Mouse (Mus musculus) liver, embryonic 16.5 days (tissue): ENCODE measurements at regions not wholly inside any gene's neighbourhood (a gene's known extent, or its start where the extent isn't known, plus 50 kb on each side); places are given as distances from the start of the nearest gene placed in this dataset.

Source experiments
- ATAC-seq: fragments of 200-750 bp; cut with Nextera tagmentation; 2 replicates; pipeline ENCODE4 v1.8.0; 2017; ENCODE audit warnings: low read depth, mild to moderate bottlenecking, moderate number of reproducible peaks, moderate library complexity
- H3K27ac ChIP-seq: fragments of 300-500 bp; sonication (generic); 2 replicates; pipeline ENCODE4 v1.5.1; 2014; ENCODE audit warnings: mild to moderate bottlenecking, low read length
- H3K27me3 ChIP-seq: fragments of 300-500 bp; sonication (generic); 2 replicates; pipeline ENCODE4 v1.6.1; 2014; ENCODE audit warnings: low read depth, low read length, mixed read lengths; ENCODE audit not compliant: control insufficient read depth, insufficient read depth
- H3K36me3 ChIP-seq: fragments of 300-500 bp; sonication (generic); 2 replicates; pipeline ENCODE4 v1.6.1; 2014; ENCODE audit warnings: mild to moderate bottlenecking; ENCODE audit not compliant: control insufficient read depth, insufficient read depth
- H3K4me1 ChIP-seq: fragments of 300-500 bp; sonication (generic); 2 replicates; pipeline ENCODE4 v1.6.1; 2014; ENCODE audit warnings: low read depth, low read length, mixed read lengths; ENCODE audit not compliant: control insufficient read depth
- H3K4me2 ChIP-seq: fragments of 300-500 bp; sonication (generic); 2 replicates; pipeline ENCODE4 v1.6.1; 2014; ENCODE audit warnings: low read depth, low read length, mixed read lengths
- H3K4me3 ChIP-seq: fragments of 300-500 bp; sonication (generic); 2 replicates; pipeline ENCODE4 v1.5.1; 2014; ENCODE audit warnings: low read depth, mild to moderate bottlenecking, low read length
- H3K9ac ChIP-seq: fragments of 300-500 bp; sonication (generic); 2 replicates; pipeline ENCODE4 v1.6.1; 2014; ENCODE audit warnings: low read depth, low read length
- H3K9me3 ChIP-seq: fragments of 300-500 bp; sonication (generic); replicated peaks from 2 replicates; pipeline ENCODE4 v1.6.1; 2016; ENCODE audit warnings: low read length; ENCODE audit not compliant: control insufficient read depth
- WGBS: fragments of 180-500 bp; shearing (Covaris S2); extraction: QIAGEN DNeasy Blood & Tissue Kit; methylation state at CpG from one replicate; pipeline ENCODE4 v1.1.7; 2014; ENCODE audit not compliant: insufficient replicate concordance; 5-methylcytosine and 5-hydroxymethylcytosine counted together

GRCm38 (mm10) chr15:61157543-61157942 lies 234.7 kb upstream of the A1bg start:
- H3K27ac ChIP-seq, result no peak overlapping the region
- no peaks in the 10 kb centered on the region; the same call in 1 of the 2 replicates for H3K4me1 ChIP-seq
- no peaks in the 10 kb centered on the region for H3K36me3 ChIP-seq
- 6% methylated on average over 13 of the region's 13 CpGs for WGBS
- no peak overlapping the region for H3K4me2 ChIP-seq
- H3K9ac ChIP-seq, result no peak overlapping the region
- no peak for ATAC-seq
- no peak overlapping the region for H3K4me3 ChIP-seq
- H3K9me3 ChIP-seq, result no peaks in the 10 kb centered on the region
- H3K27me3 ChIP-seq, result no peaks in the 10 kb centered on the region

GRCm38 (mm10) chr15:61155530-61155929 lies 232.7 kb upstream of the A1bg start:
- no peaks in the 10 kb centered on the region for H3K9me3 ChIP-seq
- no peak for ATAC-seq
- H3K4me3 ChIP-seq, result no peak overlapping the region
- no peaks in the 10 kb centered on the region; the same call in 1 of the 2 replicates for H3K4me1 ChIP-seq
- H3K36me3 ChIP-seq, result no peaks in the 10 kb centered on the region
- no peaks in the 10 kb centered on the region for H3K27me3 ChIP-seq
- no peak overlapping the region for H3K9ac ChIP-seq
- H3K27ac ChIP-seq, result no peak overlapping the region
- no peak overlapping the region for H3K4me2 ChIP-seq
- WGBS, result 53% methylated on average over 7 of the region's 7 CpGs

- ATAC-seq, result no peak
- 59% methylated on average over 12 of the region's 12 CpGs for WGBS
- Histone ChIP-seq H3K4me2 (no peak overlapping the region), H3K4me1 (no peaks in the 10 kb centered on the region; the same call in 1 of the 2 replicates), H3K36me3 (no peaks in the 10 kb centered on the region), H3K27me3 (no peaks in the 10 kb centered on the region), H3K4me3 (no peak overlapping the region), H3K9ac (no peak overlapping the region), H3K27ac (no peak overlapping the region), H3K9me3 (no peaks in the 10 kb centered on the region)
Observed at GRCm38 (mm10) chr15:61154166-61154565, 231.4 kb upstream of the A1bg start.

- no peaks in the 10 kb centered on the region for H3K36me3 ChIP-seq
- no peak overlapping the region for H3K4me3 ChIP-seq
- no peaks in the 10 kb centered on the region for H3K9me3 ChIP-seq
- H3K4me2 ChIP-seq, result no peak overlapping the region
- no peak for ATAC-seq
- no peak overlapping the region for H3K9ac ChIP-seq
- 58% methylated on average over 3 of the region's 3 CpGs for WGBS
- H3K27ac ChIP-seq, result no peak overlapping the region
- H3K4me1 ChIP-seq, result no peaks in the 10 kb centered on the region
- no peaks in the 10 kb centered on the region for H3K27me3 ChIP-seq
Observed at GRCm38 (mm10) chr15:61142851-61143250, 220.0 kb upstream of the A1bg start.

GRCm38 (mm10) chr15:61139151-61139550 lies 216.3 kb upstream of the A1bg start:
- Histone ChIP-seq H3K27me3 (no peaks in the 10 kb centered on the region), H3K9ac (no peak overlapping the region), H3K27ac (no peak overlapping the region), H3K9me3 (no peaks in the 10 kb centered on the region), H3K4me1 (no peaks in the 10 kb centered on the region), H3K4me2 (no peak overlapping the region), H3K4me3 (no peak overlapping the region), H3K36me3 (no peaks in the 10 kb centered on the region)
- WGBS, result 72% methylated on average over 5 of the region's 5 CpGs
- no peak for ATAC-seq

- Histone ChIP-seq H3K36me3 (no peaks in the 10 kb centered on the region), H3K4me3 (no peak overlapping the region), H3K4me2 (no peak overlapping the region), H3K4me1 (no peaks in the 10 kb centered on the region), H3K9me3 (no peaks in the 10 kb centered on the region), H3K27me3 (no peaks in the 10 kb centered on the region), H3K9ac (no peak overlapping the region), H3K27ac (no peak overlapping the region)
- 58% methylated on average over 2 of the region's 2 CpGs for WGBS
- ATAC-seq, result no peak
Observed at GRCm38 (mm10) chr15:61136781-61137180, 214.0 kb upstream of the A1bg start.

- 31% methylated on average over 1 of the region's 1 CpGs for whole genome bisulfite sequencing
- Histone ChIP-seq H3K27me3 (no peaks in the 10 kb centered on the region), H3K27ac (no peak overlapping the region), H3K4me3 (no peak overlapping the region), H3K36me3 (no peaks in the 10 kb centered on the region), H3K9ac (no peak overlapping the region), H3K9me3 (no peaks in the 10 kb centered on the region), H3K4me1 (no peaks in the 10 kb centered on the region), H3K4me2 (no peak overlapping the region)
- no peak for ATAC-seq
Observed at GRCm38 (mm10) chr15:61133316-61133715, 210.5 kb upstream of the A1bg start.

- Histone ChIP-seq H3K4me3 (no peak overlapping the region), H3K27ac (no peak overlapping the region), H3K9ac (no peak overlapping the region), H3K9me3 (no peaks in the 10 kb centered on the region), H3K27me3 (no peaks in the 10 kb centered on the region), H3K4me2 (no peak overlapping the region), H3K4me1 (no peaks in the 10 kb centered on the region), H3K36me3 (no peaks in the 10 kb centered on the region)
- no peak for ATAC-seq
- 62% methylated on average over 2 of the region's 2 CpGs for WGBS
Observed at GRCm38 (mm10) chr15:61127971-61128370, 205.2 kb upstream of the A1bg start.

GRCm38 (mm10) chr15:61127130-61127529 lies 204.3 kb upstream of the A1bg start:
- ATAC-seq, result no peak
- Histone ChIP-seq H3K36me3 (no peaks in the 10 kb centered on the region), H3K4me1 (no peaks in the 10 kb centered on the region), H3K27ac (no peak overlapping the region), H3K4me3 (no peak overlapping the region), H3K9me3 (no peaks in the 10 kb centered on the region), H3K9ac (no peak overlapping the region), H3K4me2 (no peak overlapping the region), H3K27me3 (no peaks in the 10 kb centered on the region)

GRCm38 (mm10) chr15:61116912-61117311 lies 194.1 kb upstream of the A1bg start:
- no peak overlapping the region for H3K4me3 ChIP-seq
- no peak for ATAC-seq
- no peaks in the 10 kb centered on the region for H3K27me3 ChIP-seq
- H3K9me3 ChIP-seq, result no peaks in the 10 kb centered on the region
- no peak overlapping the region for H3K27ac ChIP-seq
- no peaks in the 10 kb centered on the region for H3K4me1 ChIP-seq
- no peaks in the 10 kb centered on the region for H3K36me3 ChIP-seq
- WGBS, result 3% methylated on average over 1 of the region's 1 CpGs
- H3K9ac ChIP-seq, result no peak overlapping the region
- H3K4me2 ChIP-seq, result no peak overlapping the region
